Mouse (Mus musculus): ENCODE data around the gene Psmb9. TPM values are rescaled to one million over a fixed set of nuclear protein-coding genes. Genes with fewer than 3 reads are reported as not detected.

Psmb9 gene
- total RNA-seq, 4 experiments from 2014 or later = 1.4 to 2.1 (median 1.7) TPM

- no peak for DNase-seq (ENCODE audit: low spot score in 2 of 2)
Measured at GRCm38 (mm10) chr17:34205746-34206176, 18.2 kb upstream of the Psmb9 start.

GRCm38 (mm10) chr17:34205021-34205745 lies 17.6 kb upstream of the Psmb9 start:
- DNase-seq (ENCODE audit: low spot score in 2 of 2) = peak in 1 of 2 experiments; percentile 42

GRCm38 (mm10) chr17:34204303-34205010 lies 16.9 kb upstream of the Psmb9 start:
- peak; percentile 80 to 82 for DNase-seq (ENCODE audit: low spot score in 2 of 2)

- DNase-seq (ENCODE audit: low spot score in 2 of 2) = no peak
Measured at GRCm38 (mm10) chr17:34203444-34203843, 15.9 kb upstream of the Psmb9 start, which contains the start of gene Tap2. Tap2 (plus strand) TSS chr17:34203527.

GRCm38 (mm10) chr17:34202760-34203442 lies 15.3 kb upstream of the Psmb9 start:
- DNase-seq (ENCODE audit: low spot score in 2 of 2) = no peak

GRCm38 (mm10) chr17:34201506-34202055 lies 14.0 kb upstream of the Psmb9 start:
- no peak for DNase-seq (ENCODE audit: low spot score in 2 of 2)

- no peak for DNase-seq (ENCODE audit: low spot score in 2 of 2)
Measured at GRCm38 (mm10) chr17:34200772-34201505, 13.4 kb upstream of the Psmb9 start.

- DNase-seq (ENCODE audit: low spot score in 2 of 2) = no peak
Measured at GRCm38 (mm10) chr17:34200047-34200446, 12.5 kb upstream of the Psmb9 start.

- DNase-seq (ENCODE audit: low spot score in 2 of 2) = no peak
Measured at GRCm38 (mm10) chr17:34199050-34199619, 11.6 kb upstream of the Psmb9 start.

- no peak for DNase-seq (ENCODE audit: low spot score in 2 of 2)
Measured at GRCm38 (mm10) chr17:34198521-34198912, 11.0 kb upstream of the Psmb9 start.

- DNase-seq (ENCODE audit: low spot score in 2 of 2) = no peak
Measured at GRCm38 (mm10) chr17:34197904-34198520, 10.4 kb upstream of the Psmb9 start.

- DNase-seq (ENCODE audit: low spot score in 2 of 2) = peak; percentile 78 to 81
Measured at GRCm38 (mm10) chr17:34196941-34197894, 9.7 kb upstream of the Psmb9 start, which contains the start of gene Psmb8. Psmb8 (plus strand) TSS chr17:34197721.

- DNase-seq (ENCODE audit: low spot score in 2 of 2) = no peak
Measured at GRCm38 (mm10) chr17:34196491-34196890, 8.9 kb upstream of the Psmb9 start.

GRCm38 (mm10) chr17:34194723-34195122 lies 7.2 kb upstream of the Psmb9 start:
- no peak for DNase-seq (ENCODE audit: low spot score in 2 of 2)

- no peak for DNase-seq (ENCODE audit: low spot score in 2 of 2)
Measured at GRCm38 (mm10) chr17:34193468-34193867, 5.9 kb upstream of the Psmb9 start.

GRCm38 (mm10) chr17:34192852-34193251 lies 5.3 kb upstream of the Psmb9 start:
- no peak for DNase-seq (ENCODE audit: low spot score in 2 of 2)

GRCm38 (mm10) chr17:34188986-34189385 lies 1.4 kb upstream of the Psmb9 start:
- no peak for DNase-seq (ENCODE audit: low spot score in 2 of 2)

GRCm38 (mm10) chr17:34188010-34188409 lies 446 bp upstream of the Psmb9 start:
- no peak for DNase-seq (ENCODE audit: low spot score in 2 of 2)

- DNase-seq (ENCODE audit: low spot score in 2 of 2) = no peak
Measured at GRCm38 (mm10) chr17:34186885-34187260, 691 bp downstream of the Psmb9 start.
